Mouse (Mus musculus): ENCODE data around the gene Bcl2l12. TPM values are rescaled to one million over a fixed set of nuclear protein-coding genes. Genes with fewer than 3 reads are reported as not detected.

The Bcl2l12 gene
- polyA plus RNA-seq, 1 experiment: 9.1 TPM

GRCm38 (mm10) chr7:44942904-44943303 is 55.6 kb downstream of the Bcl2l12 start, which contains the start of gene Tsks:
Tsks (plus strand) TSS chr7:44943204.
- Histone ChIP-seq H3K4me3 (ENCODE audit: insufficient read depth, low read depth, low read length) (no peak within 1 kb of the TSS), H3K27ac (replicated peaks; ENCODE audit: low read depth, low read length) (no peak within 1 kb of the TSS), H3K4me1 (ENCODE audit: control insufficient read depth, insufficient read depth, insufficient read length, low read length) (no peaks in the 10 kb centered on the region)

Other genes starting within 250 kb of the Bcl2l12 start
- gene Zfp473, start 247.7 kb downstream of the Bcl2l12 start, polyA plus RNA-seq (2012; ENCODE audit: insufficient read depth, insufficient read length, missing spikeins): not detected in 2 replicates
- 8.2 and 17.3 TPM in 2 replicates for gene Nup62, start 182.6 kb downstream of the Bcl2l12 start, polyA plus RNA-seq (2012; ENCODE audit: insufficient read depth, insufficient read length, missing spikeins)
- gene Il4i1, start 182.3 kb downstream of the Bcl2l12 start, polyA plus RNA-seq (2012; ENCODE audit: insufficient read depth, insufficient read length, missing spikeins): 0.54 and 1.2 TPM in 2 replicates
- gene Atf5, start 182.1 kb downstream of the Bcl2l12 start, polyA plus RNA-seq (2012; ENCODE audit: insufficient read depth, insufficient read length, missing spikeins): 252 and 500 TPM in 2 replicates
- 42.8 and 49.8 TPM in 2 replicates for gene Akt1s1, start 149.7 kb downstream of the Bcl2l12 start, polyA plus RNA-seq (2012; ENCODE audit: insufficient read depth, insufficient read length, missing spikeins)
- 24.5 and 28.2 TPM in 2 replicates for gene Tbc1d17, start 149.6 kb downstream of the Bcl2l12 start, polyA plus RNA-seq (2012; ENCODE audit: insufficient read depth, insufficient read length, missing spikeins)
- gene Pnkp, start 141.6 kb downstream of the Bcl2l12 start, polyA plus RNA-seq (2012; ENCODE audit: insufficient read depth, insufficient read length, missing spikeins): 15.7 and 20.2 TPM in 2 replicates
- 68.5 and 73.6 TPM in 2 replicates for gene Ptov1, start 128.9 kb downstream of the Bcl2l12 start, polyA plus RNA-seq (2012; ENCODE audit: insufficient read depth, insufficient read length, missing spikeins)
- gene Med25, start 106.0 kb downstream of the Bcl2l12 start, polyA plus RNA-seq (2012; ENCODE audit: insufficient read depth, insufficient read length, missing spikeins): 21.6 and 21.8 TPM in 2 replicates
- gene Fuz, start 102.6 kb downstream of the Bcl2l12 start, polyA plus RNA-seq (2012; ENCODE audit: insufficient read depth, insufficient read length, missing spikeins): 12.7 and 17.1 TPM in 2 replicates
- gene Ap2a1, start 69.2 kb downstream of the Bcl2l12 start, polyA plus RNA-seq (2012; ENCODE audit: insufficient read depth, insufficient read length, missing spikeins): 21.5 and 23.0 TPM in 2 replicates
- not detected in 2 replicates for gene Tsks, start 55.5 kb downstream of the Bcl2l12 start, polyA plus RNA-seq (2012; ENCODE audit: insufficient read depth, insufficient read length, missing spikeins)
- gene Cpt1c, start 23.9 kb downstream of the Bcl2l12 start, polyA plus RNA-seq (2012; ENCODE audit: insufficient read depth, insufficient read length, missing spikeins): 0.58 and 0.75 TPM in 2 replicates
- 47.1 and 73.7 TPM in 2 replicates for gene Prmt1, start 12.1 kb downstream of the Bcl2l12 start, polyA plus RNA-seq (2012; ENCODE audit: insufficient read depth, insufficient read length, missing spikeins)
- 40.8 and 41.4 TPM in 2 replicates for gene Irf3, start 1.1 kb downstream of the Bcl2l12 start, polyA plus RNA-seq (2012; ENCODE audit: insufficient read depth, insufficient read length, missing spikeins)
- 26.3 and 27.5 TPM in 2 replicates for gene Scaf1, start 17.7 kb upstream of the Bcl2l12 start, polyA plus RNA-seq (2012; ENCODE audit: insufficient read depth, insufficient read length, missing spikeins)
- 76.5 and 82.6 TPM in 2 replicates for gene Rras, start 19.2 kb upstream of the Bcl2l12 start, polyA plus RNA-seq (2012; ENCODE audit: insufficient read depth, insufficient read length, missing spikeins)
- gene Prr12, start 54.2 kb upstream of the Bcl2l12 start, polyA plus RNA-seq (2012; ENCODE audit: insufficient read depth, insufficient read length, missing spikeins): 4.8 and 5.4 TPM in 2 replicates
- 24.3 and 26.8 TPM in 2 replicates for gene Nosip, start 63.7 kb upstream of the Bcl2l12 start, polyA plus RNA-seq (2012; ENCODE audit: insufficient read depth, insufficient read length, missing spikeins)
- 17.2 and 33.8 TPM in 2 replicates for gene Prrg2, start 64.0 kb upstream of the Bcl2l12 start, polyA plus RNA-seq (2012; ENCODE audit: insufficient read depth, insufficient read length, missing spikeins)
- gene Rcn3, start 93.5 kb upstream of the Bcl2l12 start, polyA plus RNA-seq (2012; ENCODE audit: insufficient read depth, insufficient read length, missing spikeins): 12.7 and 16.4 TPM in 2 replicates
- 167 and 170 TPM in 2 replicates for gene Fcgrt, start 105.1 kb upstream of the Bcl2l12 start, polyA plus RNA-seq (2012; ENCODE audit: insufficient read depth, insufficient read length, missing spikeins)
- gene Rps11, start 125.7 kb upstream of the Bcl2l12 start, polyA plus RNA-seq (2012; ENCODE audit: insufficient read depth, insufficient read length, missing spikeins): 1,258 and 1,344 TPM in 2 replicates
- gene Rpl13a, start 130.0 kb upstream of the Bcl2l12 start, polyA plus RNA-seq (2012; ENCODE audit: insufficient read depth, insufficient read length, missing spikeins): 1,142 and 1,278 TPM in 2 replicates
- gene Gm45713, start 137.5 kb upstream of the Bcl2l12 start, polyA plus RNA-seq (2012; ENCODE audit: insufficient read depth, insufficient read length, missing spikeins): not detected in 2 replicates
- gene Flt3l, start 137.7 kb upstream of the Bcl2l12 start, polyA plus RNA-seq (2012; ENCODE audit: insufficient read depth, insufficient read length, missing spikeins): 5.9 and 6.8 TPM in 2 replicates
- gene Pih1d1, start 155.6 kb upstream of the Bcl2l12 start, polyA plus RNA-seq (2012; ENCODE audit: insufficient read depth, insufficient read length, missing spikeins): 50.5 and 66.3 TPM in 2 replicates
- 28.0 and 30.9 TPM in 2 replicates for gene Aldh16a1, start 155.9 kb upstream of the Bcl2l12 start, polyA plus RNA-seq (2012; ENCODE audit: insufficient read depth, insufficient read length, missing spikeins)
- gene Slc17a7, start 165.2 kb upstream of the Bcl2l12 start, polyA plus RNA-seq (2012; ENCODE audit: insufficient read depth, insufficient read length, missing spikeins): not detected in 2 replicates
- not detected in 2 replicates for gene Gfy, start 180.9 kb upstream of the Bcl2l12 start, polyA plus RNA-seq (2012; ENCODE audit: insufficient read depth, insufficient read length, missing spikeins)
- gene Pth2, start 182.3 kb upstream of the Bcl2l12 start, polyA plus RNA-seq (2012; ENCODE audit: insufficient read depth, insufficient read length, missing spikeins): not detected in 2 replicates
- gene Ccdc155, start 206.2 kb upstream of the Bcl2l12 start, polyA plus RNA-seq (2012; ENCODE audit: insufficient read depth, insufficient read length, missing spikeins): not detected in 2 replicates
- not detected in 2 replicates for gene Dkkl1, start 213.4 kb upstream of the Bcl2l12 start, polyA plus RNA-seq (2012; ENCODE audit: insufficient read depth, insufficient read length, missing spikeins)
- 3.2 and 4.9 TPM in 2 replicates for gene Tead2, start 217.0 kb upstream of the Bcl2l12 start, polyA plus RNA-seq (2012; ENCODE audit: insufficient read depth, insufficient read length, missing spikeins)
- gene Cd37, start 240.4 kb upstream of the Bcl2l12 start, polyA plus RNA-seq (2012; ENCODE audit: insufficient read depth, insufficient read length, missing spikeins): 4.1 and 4.5 TPM in 2 replicates
- gene Slc6a16, start 242.4 kb upstream of the Bcl2l12 start, polyA plus RNA-seq (2012; ENCODE audit: insufficient read depth, insufficient read length, missing spikeins): not detected in 2 replicates

Measured in brown adipose tissue, adult 24 weeks (tissue).